Mouse (Mus musculus): ENCODE results near the gene Pdk2.
A peak's percentile ranks its signal among the peaks of the same experiment; 100 is the strongest.

- TF ChIP-seq POLR2A (IDR thresholded peaks at IDR 0.05; ENCODE audit: low read depth, low read length) (no peak), CTCF (IDR thresholded peaks at IDR 0.05; ENCODE audit: extremely low read depth, insufficient read length, insufficient replicate concordance, low read depth, low read length) (peak; percentile 61; the same call in 1 of the 2 replicates)
These were observed 18.7 kb downstream of the Pdk2 start for GRCm38 (mm10) chr11:95022237-95022992.
